Mouse (Mus musculus) liver, postnatal 0 days (tissue): ENCODE measurements at regions not wholly inside any gene's neighbourhood (a gene's known extent, or its start where the extent isn't known, plus 50 kb on each side); places are given as distances from the start of the nearest gene placed in this dataset.

Experiments used
- ATAC-seq: fragments of 200-750 bp; cut with Nextera tagmentation; 2 replicates; pipeline ENCODE4 v1.8.0; 2017; ENCODE audit warnings: mild to moderate bottlenecking, moderate library complexity
- DNase-seq: peaks from one replicate; pipeline ENCODE4 v3.0.0-alpha.2; 2016
- H3K27ac ChIP-seq: fragments of 300-500 bp; sonication (generic); 2 replicates; pipeline ENCODE4 v1.5.1; 2014; ENCODE audit warnings: antibody characterized with exemption, moderate library complexity, mild to moderate bottlenecking, low read depth
- H3K27me3 ChIP-seq: fragments of 300-500 bp; sonication (generic); 2 replicates; pipeline ENCODE4 v1.6.1; 2014; ENCODE audit warnings: low read length, control low read depth, mixed read lengths; ENCODE audit not compliant: insufficient read depth
- H3K36me3 ChIP-seq: fragments of 300-500 bp; sonication (generic); replicated peaks from 2 replicates; pipeline ENCODE4 v1.6.1; 2014; ENCODE audit warnings: mild to moderate bottlenecking, control low read depth, low read length, moderate library complexity, mixed read lengths; ENCODE audit not compliant: insufficient read depth
- H3K4me1 ChIP-seq: fragments of 300-500 bp; sonication (generic); 2 replicates; pipeline ENCODE4 v1.6.1; 2014; ENCODE audit warnings: antibody characterized with exemption, mild to moderate bottlenecking, control low read depth; ENCODE audit not compliant: insufficient read depth
- H3K4me2 ChIP-seq: fragments of 300-500 bp; sonication (generic); 2 replicates; pipeline ENCODE4 v1.6.1; 2014; ENCODE audit warnings: low read depth, mild to moderate bottlenecking, low read length, moderate library complexity, mixed read lengths
- H3K4me3 ChIP-seq: fragments of 300-500 bp; sonication (generic); 2 replicates; pipeline ENCODE4 v1.5.1; 2014; ENCODE audit warnings: low read depth, low read length
- H3K9ac ChIP-seq: fragments of 300-500 bp; sonication (generic); replicated peaks from 2 replicates; pipeline ENCODE4 v1.6.1; 2014; ENCODE audit warnings: mild to moderate bottlenecking, moderate library complexity
- H3K9me3 ChIP-seq: fragments of 300-500 bp; sonication (generic); 2 replicates; pipeline ENCODE4 v1.6.1; 2016; ENCODE audit warnings: mild to moderate bottlenecking, control low read depth, low read length, mixed read lengths
- CTCF ChIP-seq: sonication (generic); IDR thresholded peaks from 2 replicates; pipeline ENCODE4 v1.5.1; 2016; ENCODE audit warnings: antibody characterized with exemption, low read depth
- EP300 ChIP-seq: IDR thresholded peaks from 2 replicates; pipeline ENCODE4 v1.6.1; 2016; ENCODE audit warnings: antibody characterized with exemption, low read depth, mild to moderate bottlenecking
- WGBS: fragments of 180-500 bp; shearing (Covaris S2); extraction: QIAGEN DNeasy Blood & Tissue Kit; methylation state at CpG from one replicate; pipeline ENCODE4 v1.1.7; 2014; ENCODE audit not compliant: insufficient replicate concordance; 5-methylcytosine and 5-hydroxymethylcytosine counted together

DNA sequence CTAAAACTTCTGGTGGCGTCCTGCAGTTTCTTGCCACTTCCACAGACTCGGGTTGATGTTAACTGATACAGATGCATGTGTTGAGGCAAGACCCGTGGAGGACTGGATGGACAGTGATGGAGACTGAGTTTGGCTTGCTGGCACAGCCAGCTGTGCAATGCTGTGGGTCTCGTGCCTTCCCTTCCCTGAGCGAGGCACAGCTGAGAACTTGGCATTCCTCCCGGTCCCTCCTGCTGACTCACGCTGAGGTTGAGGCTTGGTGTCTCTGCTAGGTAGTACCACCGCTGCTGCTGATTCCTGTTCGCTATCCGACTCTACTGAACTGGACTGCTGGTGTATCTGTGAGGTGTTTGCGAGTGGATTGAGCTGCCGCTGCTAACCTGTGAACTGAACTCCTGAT is 109.2 kb downstream of the Kif26a start:
- DNase-seq (no peak), ATAC-seq (no peak)
- no peak overlapping the region for H3K4me3 ChIP-seq
- H3K4me1 ChIP-seq, result no peaks in the 10 kb centered on the region
- H3K9ac ChIP-seq, result no peak overlapping the region
- TF ChIP-seq EP300, result no peak
- no peak for TF ChIP-seq CTCF
- H3K4me2 ChIP-seq, result no peak overlapping the region
- WGBS, result 79% methylated on average over 12 of the region's 12 CpGs
- no peaks in the 10 kb centered on the region for H3K9me3 ChIP-seq
- no peaks in the 10 kb centered on the region for H3K36me3 ChIP-seq
- no peaks in the 10 kb centered on the region for H3K27me3 ChIP-seq
- H3K27ac ChIP-seq, result no peak overlapping the region

- Histone ChIP-seq H3K4me1 (no peaks in the 10 kb centered on the region), H3K9ac (no peak overlapping the region), H3K27me3 (no peaks in the 10 kb centered on the region), H3K4me2 (no peak overlapping the region), H3K36me3 (no peaks in the 10 kb centered on the region), H3K4me3 (no peak overlapping the region), H3K9me3 (no peaks in the 10 kb centered on the region), H3K27ac (no peak overlapping the region)
- WGBS, result 67% methylated on average over 11 of the region's 11 CpGs
- DNase-seq, result no peak
- ATAC-seq, result no peak
- TF ChIP-seq EP300, result no peak
- no peak for TF ChIP-seq CTCF
Observed at GRCm38 (mm10) chr12:112257691-112258090, 111.7 kb downstream of the Kif26a start.

DNA sequence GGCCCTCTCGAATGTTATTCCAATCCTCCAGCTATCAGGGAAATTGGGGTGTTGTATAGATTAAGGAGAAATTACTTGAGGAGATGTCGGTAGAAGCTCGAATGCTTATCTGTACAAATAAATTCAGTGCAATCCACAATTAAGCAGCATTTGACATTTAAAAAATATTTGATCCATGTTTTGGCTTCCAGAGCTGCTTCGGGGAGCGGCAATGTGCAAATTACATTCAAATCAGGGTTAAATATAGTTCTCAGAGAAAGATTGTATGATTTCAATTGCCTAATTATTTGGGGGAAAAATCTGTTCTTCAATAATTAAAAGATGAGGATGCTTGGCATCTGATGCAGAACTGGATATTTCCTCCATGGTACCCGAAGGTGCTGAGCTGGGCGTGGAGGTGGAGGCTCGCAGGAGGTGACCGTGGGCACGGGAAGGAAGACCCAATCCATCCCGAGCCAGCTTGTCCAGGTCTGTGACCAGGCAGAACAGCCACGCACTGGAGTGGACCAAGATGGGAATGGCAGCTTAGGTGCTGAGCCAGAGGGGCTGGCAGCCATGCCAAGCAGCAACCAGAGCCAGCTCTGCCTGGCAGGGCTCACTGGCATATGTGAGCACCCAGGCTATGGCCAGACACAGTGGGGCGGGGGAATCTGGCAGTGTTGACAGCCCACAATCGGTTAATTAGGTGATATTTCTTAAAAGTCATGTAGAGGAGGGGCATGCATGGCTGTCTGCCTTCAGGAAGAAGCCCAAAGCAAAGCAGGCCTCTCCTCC is 117.5 kb downstream of the Kif26a start:
- DNase-seq, result no peak
- no peak overlapping the region for H3K4me3 ChIP-seq
- H3K27me3 ChIP-seq, result no peaks in the 10 kb centered on the region
- TF ChIP-seq EP300 (no peak), CTCF (no peak)
- H3K9me3 ChIP-seq, result no peaks in the 10 kb centered on the region
- WGBS, result 74% methylated on average over 14 of the region's 14 CpGs
- H3K4me2 ChIP-seq, result no peak overlapping the region
- H3K9ac ChIP-seq, result no peak overlapping the region
- no peaks in the 10 kb centered on the region for H3K36me3 ChIP-seq
- no peak for ATAC-seq
- no peak overlapping the region for H3K27ac ChIP-seq
- no peaks in the 10 kb centered on the region for H3K4me1 ChIP-seq

DNA sequence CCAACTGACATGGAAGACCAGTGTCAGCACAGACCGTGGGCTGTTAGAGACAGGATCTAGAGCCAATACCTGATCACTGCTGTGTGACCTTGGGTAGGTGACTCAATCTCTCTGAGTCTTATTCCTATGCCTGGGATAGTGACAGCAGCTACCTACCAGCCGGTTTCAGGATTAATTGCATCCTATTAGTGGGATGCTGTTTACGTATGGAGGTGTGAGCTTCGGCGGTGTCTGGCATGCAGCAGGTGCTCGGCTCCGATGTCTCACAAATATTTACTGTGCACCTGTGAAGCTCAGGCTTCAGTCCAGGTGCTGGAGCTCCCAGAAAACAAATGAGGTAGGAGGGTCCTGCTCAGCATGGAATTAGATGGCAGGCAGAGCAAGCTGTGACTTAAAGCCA is 118.2 kb downstream of the Kif26a start:
- 67% methylated on average over 7 of the region's 7 CpGs for WGBS
- no peak for DNase-seq
- TF ChIP-seq EP300, result no peak
- no peak for TF ChIP-seq CTCF
- no peak overlapping the region for H3K27ac ChIP-seq
- no peak for ATAC-seq
- H3K4me3 ChIP-seq, result no peak overlapping the region
- no peaks in the 10 kb centered on the region for H3K36me3 ChIP-seq
- no peaks in the 10 kb centered on the region for H3K27me3 ChIP-seq
- H3K9me3 ChIP-seq, result no peaks in the 10 kb centered on the region
- H3K4me1 ChIP-seq, result no peaks in the 10 kb centered on the region
- no peak overlapping the region for H3K9ac ChIP-seq
- no peak overlapping the region for H3K4me2 ChIP-seq

DNA sequence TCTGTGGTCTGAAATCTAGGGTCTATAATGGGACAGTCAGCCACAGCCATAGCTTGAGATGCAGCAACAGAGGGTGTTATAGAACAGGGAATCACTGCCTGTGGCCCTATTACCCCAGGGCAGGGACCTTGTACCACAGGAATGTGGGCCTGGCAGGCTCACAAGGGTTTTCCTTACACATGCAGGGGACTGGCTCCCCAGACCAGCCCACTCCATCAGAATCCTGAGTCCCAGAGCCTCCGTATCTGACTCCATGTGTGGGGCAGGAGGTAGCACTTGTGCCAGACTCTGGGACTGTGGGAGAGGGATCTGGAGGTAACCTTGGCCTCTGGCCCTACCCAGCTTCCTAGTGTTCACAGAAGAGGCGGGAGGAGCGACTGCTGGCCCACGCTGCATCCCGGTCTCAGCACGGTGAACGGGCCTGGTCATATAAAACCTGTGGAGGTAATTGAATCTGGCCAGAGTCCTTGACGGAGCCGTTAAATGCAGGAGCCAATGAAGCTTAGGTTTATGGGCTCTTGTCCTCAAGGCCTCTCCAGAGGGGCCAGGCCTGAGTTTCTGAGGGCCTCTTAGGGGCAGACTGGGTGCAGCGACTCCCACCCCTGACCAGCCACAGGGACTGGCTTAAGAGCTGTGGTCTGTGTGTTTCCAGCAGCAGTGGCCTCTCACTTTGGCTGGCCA is 119.4 kb downstream of the Kif26a start:
- WGBS, result 64% methylated on average over 10 of the region's 10 CpGs
- no peak for TF ChIP-seq EP300
- TF ChIP-seq CTCF, result no peak
- no peak for ATAC-seq

GRCm38 (mm10) chr12:112274026-112274425 is 128.0 kb downstream of the Kif26a start:
- 65% methylated on average over 6 of the region's 6 CpGs for WGBS
- no peak overlapping the region for H3K9ac ChIP-seq
- ATAC-seq, result no peak

More for the DNA sequence above, 119.4 kb downstream of the Kif26a start:
- no peak for DNase-seq
- H3K27ac ChIP-seq, result no peak overlapping the region
- no peaks in the 10 kb centered on the region for H3K9me3 ChIP-seq
- no peaks in the 10 kb centered on the region for H3K27me3 ChIP-seq
- no peak overlapping the region for H3K9ac ChIP-seq
- no peaks in the 10 kb centered on the region for H3K36me3 ChIP-seq
- no peak overlapping the region for H3K4me2 ChIP-seq
- H3K4me1 ChIP-seq, result no peaks in the 10 kb centered on the region
- no peak overlapping the region for H3K4me3 ChIP-seq

More at GRCm38 (mm10) chr12:112274026-112274425, 128.0 kb downstream of the Kif26a start:
- H3K4me1 ChIP-seq, result peaks cover 3% of the 10 kb centered on the region; the same call in 1 of the 2 replicates
- H3K27ac ChIP-seq, result no peak overlapping the region
- H3K9me3 ChIP-seq, result no peaks in the 10 kb centered on the region
- H3K36me3 ChIP-seq, result no peaks in the 10 kb centered on the region
- no peak overlapping the region for H3K4me3 ChIP-seq
- TF ChIP-seq CTCF, result no peak
- TF ChIP-seq EP300, result no peak
- DNase-seq, result no peak
- H3K4me2 ChIP-seq, result no peak overlapping the region
- no peaks in the 10 kb centered on the region for H3K27me3 ChIP-seq
